Mouse (Mus musculus) embryonic facial prominence, embryonic 12.5 days (tissue): ENCODE results near the gene Ypel2. TPM values are rescaled to one million over a fixed set of nuclear protein-coding genes. Genes with fewer than 3 reads are reported as not detected.
A peak's percentile ranks its signal among the peaks of the same experiment; 100 is the strongest.

Experiments
- ATAC-seq: fragments of 200-750 bp; cut with Nextera tagmentation; 2 replicates; pipeline ENCODE4 v1.8.0; 2017; ENCODE audit not compliant: insufficient number of reproducible peaks, insufficient read depth, low FRiP score, low TSS enrichment
- H3K27ac ChIP-seq: fragments of 300-500 bp; sonication (generic); 2 replicates; pipeline ENCODE4 v1.5.1; 2016; ENCODE audit warnings: mild to moderate bottlenecking
- H3K27me3 ChIP-seq: fragments of 300-500 bp; sonication (generic); 2 replicates; pipeline ENCODE4 v1.6.1; 2016; ENCODE audit warnings: mild to moderate bottlenecking, moderate library complexity
- H3K36me3 ChIP-seq: fragments of 300-500 bp; sonication (generic); 2 replicates; pipeline ENCODE4 v1.6.1; 2016; ENCODE audit warnings: mild to moderate bottlenecking
- H3K4me1 ChIP-seq: fragments of 300-500 bp; sonication (generic); 2 replicates; pipeline ENCODE4 v1.6.1; 2016
- H3K4me2 ChIP-seq: fragments of 300-500 bp; sonication (generic); replicated peaks from 2 replicates; pipeline ENCODE4 v1.6.1; 2016; ENCODE audit warnings: mild to moderate bottlenecking, moderate library complexity
- H3K4me3 ChIP-seq: fragments of 300-500 bp; sonication (generic); 2 replicates; pipeline ENCODE4 v1.5.1; 2016; ENCODE audit warnings: mild to moderate bottlenecking
- H3K9ac ChIP-seq: fragments of 300-500 bp; sonication (generic); 2 replicates; pipeline ENCODE4 v1.6.1; 2016; ENCODE audit warnings: mild to moderate bottlenecking, moderate library complexity
- H3K9me3 ChIP-seq: fragments of 300-500 bp; sonication (generic); 2 replicates; pipeline ENCODE4 v1.6.1; 2016; ENCODE audit warnings: mild to moderate bottlenecking, moderate library complexity
- WGBS: fragments of 180-500 bp; shearing (Covaris S2); methylation state at CpG from one replicate; pipeline ENCODE4 v1.1.7; 2016; 5-methylcytosine and 5-hydroxymethylcytosine counted together
- polyA plus RNA-seq: library from polyadenylated mRNA; unstranded; fragments of >200 nt; fragmentation: Nextera tagmentation; extraction: Ambion mirVana; gene quantifications from 2 replicates; pipeline ENCODE4 v1.2.1, GENCODE M21; 2016

Gene Ypel2
- polyA plus RNA-seq, 1 experiment from 2014 or later = 11.6 TPM

GRCm38 (mm10) chr11:87019431-87019830 is 25.9 kb upstream of the Ypel2 start:
- 89% methylated on average over 8 of the region's 8 CpGs for WGBS

GRCm38 (mm10) chr11:87018081-87018480 is 24.6 kb upstream of the Ypel2 start:
- no peak for ATAC-seq
- WGBS = 57% methylated on average over 4 of the region's 4 CpGs
- H3K27ac ChIP-seq = no peak overlapping the region

More at GRCm38 (mm10) chr11:87019431-87019830, 25.9 kb upstream of the Ypel2 start:
- Histone ChIP-seq H3K36me3 (no peaks in the 10 kb centered on the region), H3K27me3 (no peaks in the 10 kb centered on the region), H3K9me3 (no peaks in the 10 kb centered on the region), H3K4me1 (no peaks in the 10 kb centered on the region), H3K27ac (no peak overlapping the region), H3K9ac (no peak overlapping the region), H3K4me3 (no peak overlapping the region), H3K4me2 (no peak overlapping the region)
- no peak for ATAC-seq

GRCm38 (mm10) chr11:87015691-87016090 is 22.2 kb upstream of the Ypel2 start:
- no peaks in the 10 kb centered on the region for H3K27me3 ChIP-seq
- H3K4me3 ChIP-seq = no peak overlapping the region
- H3K36me3 ChIP-seq = no peaks in the 10 kb centered on the region
- H3K9ac ChIP-seq = no peak overlapping the region
- no peak for ATAC-seq
- H3K27ac ChIP-seq = no peak overlapping the region
- no peak overlapping the region for H3K4me2 ChIP-seq
- H3K9me3 ChIP-seq = no peaks in the 10 kb centered on the region
- WGBS = 58% methylated on average over 3 of the region's 3 CpGs
- no peaks in the 10 kb centered on the region for H3K4me1 ChIP-seq

More at GRCm38 (mm10) chr11:87018081-87018480, 24.6 kb upstream of the Ypel2 start:
- Histone ChIP-seq H3K36me3 (no peaks in the 10 kb centered on the region), H3K4me1 (no peaks in the 10 kb centered on the region), H3K4me3 (no peak overlapping the region), H3K4me2 (no peak overlapping the region), H3K27me3 (no peaks in the 10 kb centered on the region), H3K9me3 (no peaks in the 10 kb centered on the region), H3K9ac (no peak overlapping the region)

- no peak overlapping the region for H3K27ac ChIP-seq
- H3K9me3 ChIP-seq = no peaks in the 10 kb centered on the region
- no peak overlapping the region for H3K9ac ChIP-seq
- peaks cover 5% of the 10 kb centered on the region; the same call in 1 of the 2 replicates for H3K4me1 ChIP-seq
- no peak overlapping the region for H3K4me2 ChIP-seq
- ATAC-seq = no peak
- H3K36me3 ChIP-seq = no peaks in the 10 kb centered on the region
- no peak overlapping the region for H3K4me3 ChIP-seq
- WGBS = 19% methylated on average over 9 of the region's 9 CpGs
- no peaks in the 10 kb centered on the region for H3K27me3 ChIP-seq
These were observed 17.0 kb upstream of the Ypel2 start for GRCm38 (mm10) chr11:87010476-87010875.

- Histone ChIP-seq H3K9ac (no peak overlapping the region), H3K36me3 (no peaks in the 10 kb centered on the region), H3K4me3 (no peak overlapping the region), H3K4me1 (peaks cover 5% of the 10 kb centered on the region; the same call in 1 of the 2 replicates), H3K9me3 (no peaks in the 10 kb centered on the region), H3K27me3 (no peaks in the 10 kb centered on the region), H3K4me2 (no peak overlapping the region), H3K27ac (peak overlapping the region; percentile 66; the same call in 1 of the 2 replicates)
- WGBS = 14% methylated on average over 8 of the region's 8 CpGs
- no peak for ATAC-seq
These were observed 13.9 kb upstream of the Ypel2 start for GRCm38 (mm10) chr11:87007371-87007770.

- Histone ChIP-seq H3K4me2 (no peak overlapping the region), H3K36me3 (no peaks in the 10 kb centered on the region), H3K4me1 (peaks cover 5% of the 10 kb centered on the region; the same call in 1 of the 2 replicates), H3K9me3 (no peaks in the 10 kb centered on the region), H3K4me3 (no peak overlapping the region), H3K27me3 (no peaks in the 10 kb centered on the region), H3K27ac (no peak overlapping the region), H3K9ac (no peak overlapping the region)
- ATAC-seq = no peak
- 40% methylated on average over 12 of the region's 12 CpGs for WGBS
These were observed 11.7 kb upstream of the Ypel2 start for GRCm38 (mm10) chr11:87004960-87005755.

GRCm38 (mm10) chr11:87002078-87002829 is 8.7 kb upstream of the Ypel2 start:
- H3K9me3 ChIP-seq = no peaks in the 10 kb centered on the region
- no peak overlapping the region for H3K27ac ChIP-seq
- no peak overlapping the region for H3K9ac ChIP-seq
- no peak overlapping the region for H3K4me2 ChIP-seq
- no peak for ATAC-seq
- H3K36me3 ChIP-seq = no peaks in the 10 kb centered on the region
- 77% methylated on average over 10 of the region's 10 CpGs for WGBS
- no peak overlapping the region for H3K4me3 ChIP-seq
- H3K4me1 ChIP-seq = no peaks in the 10 kb centered on the region
- no peaks in the 10 kb centered on the region for H3K27me3 ChIP-seq

GRCm38 (mm10) chr11:87001217-87001616 is 7.7 kb upstream of the Ypel2 start:
- H3K36me3 ChIP-seq = no peaks in the 10 kb centered on the region
- H3K27me3 ChIP-seq = no peaks in the 10 kb centered on the region
- no peak overlapping the region for H3K4me3 ChIP-seq
- H3K27ac ChIP-seq = no peak overlapping the region
- 85% methylated on average over 8 of the region's 8 CpGs for WGBS
- H3K9ac ChIP-seq = no peak overlapping the region
- no peak overlapping the region for H3K4me2 ChIP-seq
- ATAC-seq = no peak
- no peaks in the 10 kb centered on the region for H3K4me1 ChIP-seq
- no peaks in the 10 kb centered on the region for H3K9me3 ChIP-seq

- H3K4me1 ChIP-seq = peaks cover 19% of the 10 kb centered on the region
- H3K36me3 ChIP-seq = no peaks in the 10 kb centered on the region
- no peak for ATAC-seq
- no peak overlapping the region for H3K4me3 ChIP-seq
- H3K9ac ChIP-seq = no peak overlapping the region
- H3K4me2 ChIP-seq = no peak overlapping the region
- no peaks in the 10 kb centered on the region for H3K27me3 ChIP-seq
- no peaks in the 10 kb centered on the region for H3K9me3 ChIP-seq
- H3K27ac ChIP-seq = no peak overlapping the region
- WGBS = 35% methylated on average over 2 of the region's 2 CpGs
These were observed 2.8 kb upstream of the Ypel2 start for GRCm38 (mm10) chr11:86996266-86996665.

- no peaks in the 10 kb centered on the region for H3K36me3 ChIP-seq
- H3K9me3 ChIP-seq = no peaks in the 10 kb centered on the region
- peak overlapping the region; percentile 57; the same call in 1 of the 2 replicates for H3K27ac ChIP-seq
- 34% methylated on average over 6 of the region's 6 CpGs for whole genome bisulfite sequencing
- no peaks in the 10 kb centered on the region for H3K27me3 ChIP-seq
- no peak overlapping the region for H3K4me2 ChIP-seq
- H3K4me3 ChIP-seq = no peak overlapping the region
- H3K9ac ChIP-seq = no peak overlapping the region
- H3K4me1 ChIP-seq = peaks cover 21% of the 10 kb centered on the region
- ATAC-seq = no peak
These were observed 2.2 kb upstream of the Ypel2 start for GRCm38 (mm10) chr11:86995625-86996221.

GRCm38 (mm10) chr11:86994791-86995624 is 1.5 kb upstream of the Ypel2 start:
- Histone ChIP-seq H3K27ac (no peak overlapping the region), H3K27me3 (no peaks in the 10 kb centered on the region), H3K36me3 (no peaks in the 10 kb centered on the region), H3K9me3 (no peaks in the 10 kb centered on the region), H3K4me3 (no peak overlapping the region), H3K4me2 (no peak overlapping the region), H3K4me1 (peaks cover 29% of the 10 kb centered on the region), H3K9ac (no peak overlapping the region)
- ATAC-seq = no peak
- 33% methylated on average over 10 of the region's 10 CpGs for WGBS
